Comparison of ENCODE assay signal across 10 mouse cellular contexts in genomic region chr2:17731831-17732200, GRCm38 (mm10). TPM values are rescaled to one million over a fixed set of nuclear protein-coding genes. Genes with fewer than 3 reads are reported as not detected.
DNase-seq lines count a peak whose midpoint lies in the region; ATAC-seq and TF ChIP-seq lines count a peak whose summit lies in the region.
"Had no signal": no experiment of that assay in that cellular context is flagged by ENCODE, and none has a peak within 500 bp of the region (broad histone marks: within the 10 kb centered on the region; RNA-seq: fewer than 3 reads in every experiment).

No protein-coding gene starts in this region.

- no peak for TF ChIP-seq POLR2A in limb, embryonic 14.5 days (IDR thresholded peaks at IDR 0.05; ENCODE audit: borderline replicate concordance, extremely low read depth, insufficient read depth, insufficient read length)

- ATAC-seq in heart, embryonic 11.5 days (replicated peaks; ENCODE audit: insufficient number of reproducible peaks, low FRiP score, low TSS enrichment): no peak
- ATAC-seq in megakaryocyte, adult 5-6 weeks (ENCODE audit: poor library complexity, severe bottlenecking): no peak
- ATAC-seq in limb, embryonic 14.5 days (ENCODE audit: low FRiP score, low read depth): no peak
- no peak for ATAC-seq in stomach, postnatal 0 days (ENCODE audit: low FRiP score, low TSS enrichment)

- H3K27me3 ChIP-seq in heart, embryonic 11.5 days (ENCODE audit: control insufficient read depth, insufficient read depth, low read length): peaks cover 20% of the 10 kb centered on the region
- peaks cover 47% of the 10 kb centered on the region for H3K27me3 ChIP-seq in megakaryocyte, embryonic 14.5 days (replicated peaks)
- peaks cover 20% of the 10 kb centered on the region; the same call in 1 of the 2 replicates for H3K27me3 ChIP-seq in limb, embryonic 14.5 days (ENCODE audit: control insufficient read depth, insufficient read depth, low read length)
- no peaks in the 10 kb centered on the region for H3K27me3 ChIP-seq in stomach, postnatal 0 days (ENCODE audit: control insufficient read depth, insufficient read depth, low read length)

- peak overlapping the region; percentile 97 for H3K4me2 ChIP-seq in heart, embryonic 11.5 days
- H3K4me2 ChIP-seq in limb, embryonic 14.5 days (replicated peaks; ENCODE audit: low read depth, low read length, severe bottlenecking): peak overlapping the region; percentile 100
- peak overlapping the region; percentile 11; the same call in 1 of the 2 replicates for H3K4me2 ChIP-seq in stomach, postnatal 0 days (replicated peaks; ENCODE audit: low read depth)

- H3K27ac ChIP-seq in heart, embryonic 11.5 days (ENCODE audit: low read depth, low read length): no peak overlapping the region
- no peak overlapping the region for H3K27ac ChIP-seq in limb, embryonic 14.5 days (replicated peaks; ENCODE audit: low read depth, low read length)
- H3K27ac ChIP-seq in stomach, postnatal 0 days (replicated peaks): no peak overlapping the region
- H3K27ac ChIP-seq: macrophage had no signal

- 8% methylated on average over 6 of the region's 6 CpGs for WGBS in heart, embryonic 11.5 days (ENCODE audit: insufficient replicate concordance)
- 12% methylated on average over 6 of the region's 6 CpGs for WGBS in limb, embryonic 14.5 days
- WGBS in stomach, postnatal 0 days: 36% methylated on average over 6 of the region's 6 CpGs

- H3K4me3 ChIP-seq in heart, embryonic 11.5 days (ENCODE audit: low read depth, low read length): peak overlapping the region; percentile 56; the same call in 1 of the 2 replicates
- H3K4me3 ChIP-seq in megakaryocyte, embryonic 14.5 days (replicated peaks): peak overlapping the region; percentile 91
- peak overlapping the region; percentile 63 for H3K4me3 ChIP-seq in limb, embryonic 14.5 days (replicated peaks; ENCODE audit: low read length)
- H3K4me3 ChIP-seq in stomach, postnatal 0 days (ENCODE audit: low read depth, low read length): no peak overlapping the region

- no peak overlapping the region for H3K9ac ChIP-seq in heart, embryonic 11.5 days (ENCODE audit: low read depth, low read length)
- H3K9ac ChIP-seq in limb, embryonic 14.5 days (ENCODE audit: low read depth, low read length, severe bottlenecking): peak overlapping the region; percentile 65; the same call in 1 of the 2 replicates
- H3K9ac ChIP-seq in stomach, postnatal 0 days (ENCODE audit: low read length): no peak overlapping the region

- H3K4me1 ChIP-seq in heart, embryonic 11.5 days (ENCODE audit: control insufficient read depth, insufficient read depth, low read length): no peaks in the 10 kb centered on the region; the same call in 1 of the 2 replicates
- peaks cover 24% of the 10 kb centered on the region for H3K4me1 ChIP-seq in megakaryocyte, embryonic 14.5 days
- H3K4me1 ChIP-seq in limb, embryonic 14.5 days (ENCODE audit: control insufficient read depth, insufficient read depth, low read length): peaks cover 8% of the 10 kb centered on the region
- peaks cover 2% of the 10 kb centered on the region; the same call in 1 of the 2 replicates for H3K4me1 ChIP-seq in stomach, postnatal 0 days (replicated peaks; ENCODE audit: control insufficient read depth, insufficient read depth)

- no peak for DNase-seq in heart, adult 9 months (ENCODE audit: low spot score in 2 of 2)
- DNase-seq in limb, embryonic 14.5 days (ENCODE audit: low spot score): no peak
- no peak for DNase-seq in stomach, postnatal 0 days (ENCODE audit: low spot score)
- no peak for DNase-seq in lung, postnatal 14 days
- no peak for DNase-seq in layer of hippocampus, postnatal 25 days (ENCODE audit: extremely low spot score in 1 of 2, low spot score in 1 of 2)
- DNase-seq: kidney, adult 9 months had no signal

- no peak for TF ChIP-seq CTCF in stomach, postnatal 0 days (IDR thresholded peaks at IDR 0.05; ENCODE audit: low read depth)

- H3K9me3 ChIP-seq in heart, embryonic 11.5 days (replicated peaks; ENCODE audit: control insufficient read depth, low read length): no peaks in the 10 kb centered on the region
- no peaks in the 10 kb centered on the region for H3K9me3 ChIP-seq in megakaryocyte, embryonic 14.5 days
- no peaks in the 10 kb centered on the region for H3K9me3 ChIP-seq in limb, embryonic 14.5 days (ENCODE audit: control insufficient read depth, low read length)
- no peaks in the 10 kb centered on the region for H3K9me3 ChIP-seq in stomach, postnatal 0 days (ENCODE audit: control insufficient read depth, low read length)

- TF ChIP-seq EP300 in stomach, postnatal 0 days (optimal IDR thresholded peaks at IDR 0.05): no peak

- H3K36me3 ChIP-seq in heart, embryonic 11.5 days (ENCODE audit: control insufficient read depth, insufficient read depth, low read length): no peaks in the 10 kb centered on the region
- no peaks in the 10 kb centered on the region for H3K36me3 ChIP-seq in megakaryocyte, embryonic 14.5 days (replicated peaks; ENCODE audit: low read length)
- H3K36me3 ChIP-seq in limb, embryonic 14.5 days (ENCODE audit: control insufficient read depth, insufficient read depth, low read length): no peaks in the 10 kb centered on the region
- no peaks in the 10 kb centered on the region for H3K36me3 ChIP-seq in stomach, postnatal 0 days (ENCODE audit: control insufficient read depth, insufficient read depth, low read length)

RNA-seq across cellular contexts. Expression of gene Nebl, which starts 0.6 kb away (rescaled TPM):
- 403 and 457 TPM in 2 replicates for polyA plus RNA-seq in heart, embryonic 11.5 days (2014; fragmentation: Nextera tagmentation; extraction: Ambion mirVana)
- 0.04 TPM in 1 of 2 replicates, not detected in the other for polyA plus RNA-seq in megakaryocyte, embryonic 14.5 days (2012; ENCODE audit: insufficient read depth, low replicate concordance)
- 0.13 and 0.25 TPM in 2 replicates for total RNA-seq in megakaryocyte, adult 5-6 weeks (2015)
- 0.08 and 0.18 TPM in 2 replicates for total RNA-seq in megakaryocyte, adult 5-6 weeks (2017)
- polyA plus RNA-seq in limb, embryonic 14.5 days (2012; rRNA removed): 8.8 and 14.3 TPM in 2 replicates
- polyA plus RNA-seq in limb, embryonic 14.5 days (2014; fragmentation: Nextera tagmentation; extraction: Ambion mirVana): 23.9 and 25.7 TPM in 2 replicates
- polyA plus RNA-seq in stomach, postnatal 0 days (2015; fragmentation: Nextera tagmentation; extraction: Ambion mirVana): 7.9 and 8.9 TPM in 2 replicates
- total RNA-seq in layer of hippocampus, postnatal 25 days (2021): 100 to 1,000 TPM; 126 to 150 TPM
- polyA plus RNA-seq: macrophage had no signal

Comparison
In these comparisons a context has a peak if more than half of its experiments do, and no peak if none do; other contexts are left out.
1. H3K4me2 ChIP-seq: peak in every context shown above with its lines; median percentile 100 in limb, embryonic 14.5 days; 97 in heart, embryonic 11.5 days; 11 in stomach, postnatal 0 days.
2. RNA of gene Nebl, which starts 0.6 kb away (polyA plus RNA-seq): 403 to 457 TPM in heart, embryonic 11.5 days; 8.8 to 25.7 TPM in limb, embryonic 14.5 days, 7.9 to 8.9 TPM in stomach, postnatal 0 days and 0.04 TPM in megakaryocyte, embryonic 14.5 days; every median in the first group is over 10 times any median in the second.